Mouse (Mus musculus) hindbrain, embryonic 14.5 days (tissue): ENCODE measurements around the gene Gm2a. TPM values are rescaled to one million over a fixed set of nuclear protein-coding genes. Genes with fewer than 3 reads are reported as not detected.

ENCODE experiments used
- ATAC-seq: fragments of 200-750 bp; cut with Nextera tagmentation; 2 replicates; pipeline ENCODE4 v1.8.0; 2017; ENCODE audit warnings: moderate number of reproducible peaks, mild to moderate bottlenecking, moderate TSS enrichment, moderate library complexity; ENCODE audit not compliant: low FRiP score
- DNase-seq: peaks from one replicate; pipeline ENCODE4 v3.0.0-alpha.2; 2015; ENCODE audit warnings: low spot score
- H3K27ac ChIP-seq: fragments of 300-500 bp; sonication (generic); 2 replicates; pipeline ENCODE4 v1.5.1; 2014; ENCODE audit warnings: mild to moderate bottlenecking, moderate library complexity
- H3K27me3 ChIP-seq: fragments of 300-500 bp; sonication (generic); 2 replicates; pipeline ENCODE4 v1.6.1; 2014; ENCODE audit warnings: mild to moderate bottlenecking, low read length, mixed read lengths; ENCODE audit not compliant: control insufficient read depth, insufficient read depth
- H3K36me3 ChIP-seq: fragments of 300-500 bp; sonication (generic); replicated peaks from 2 replicates; pipeline ENCODE4 v1.6.1; 2014; ENCODE audit not compliant: control insufficient read depth, insufficient read depth
- H3K4me1 ChIP-seq: fragments of 300-500 bp; sonication (generic); replicated peaks from 2 replicates; pipeline ENCODE4 v1.6.1; 2014; ENCODE audit warnings: antibody characterized with exemption, low read length, mixed read lengths; ENCODE audit not compliant: control insufficient read depth, insufficient read depth
- H3K4me2 ChIP-seq: fragments of 300-500 bp; sonication (generic); replicated peaks from 2 replicates; pipeline ENCODE4 v1.6.1; 2014; ENCODE audit warnings: mild to moderate bottlenecking, moderate library complexity
- H3K4me3 ChIP-seq: fragments of 300-500 bp; sonication (generic); replicated peaks from 2 replicates; pipeline ENCODE4 v1.5.1; 2014; ENCODE audit warnings: mild to moderate bottlenecking, low read length
- H3K9ac ChIP-seq: fragments of 300-500 bp; sonication (generic); 2 replicates; pipeline ENCODE4 v1.6.1; 2014
- H3K9me3 ChIP-seq: fragments of 300-500 bp; sonication (generic); 2 replicates; pipeline ENCODE4 v1.6.1; 2016; ENCODE audit warnings: low read length; ENCODE audit not compliant: control insufficient read depth
- WGBS: fragments of 180-500 bp; shearing (Covaris S2); extraction: QIAGEN DNeasy Blood & Tissue Kit; methylation state at CpG from one replicate; pipeline ENCODE4 v1.1.7; 2014; 5-methylcytosine and 5-hydroxymethylcytosine counted together
- polyA plus RNA-seq: library from polyadenylated mRNA; unstranded; fragments of >200 nt; fragmentation: Nextera tagmentation; extraction: Ambion mirVana; gene quantifications from 2 replicates; pipeline ENCODE4 v1.2.1, GENCODE M21; 2014

Gm2a gene
- polyA plus RNA-seq, 1 experiment from 2014 or later: 32.9 TPM

GRCm38 (mm10) chr11:55134407-55134806, 36.5 kb downstream of the Gm2a start:
- ATAC-seq (no peak), DNase-seq (no peak)
- Histone ChIP-seq H3K4me1 (no peaks in the 10 kb centered on the region), H3K4me2 (no peak overlapping the region), H3K4me3 (no peak overlapping the region), H3K27me3 (no peaks in the 10 kb centered on the region), H3K36me3 (no peaks in the 10 kb centered on the region), H3K27ac (no peak overlapping the region), H3K9me3 (no peaks in the 10 kb centered on the region), H3K9ac (no peak overlapping the region)
- 100% methylated on average over 1 of the region's 1 CpGs for WGBS

GRCm38 (mm10) chr11:55134871-55135270, 37.0 kb downstream of the Gm2a start:
- Histone ChIP-seq H3K36me3 (no peaks in the 10 kb centered on the region), H3K4me1 (no peaks in the 10 kb centered on the region), H3K27ac (no peak overlapping the region), H3K4me2 (no peak overlapping the region), H3K27me3 (no peaks in the 10 kb centered on the region), H3K9me3 (no peaks in the 10 kb centered on the region), H3K4me3 (no peak overlapping the region), H3K9ac (no peak overlapping the region)
- no peak for DNase-seq
- no peak for ATAC-seq
- WGBS: 87% methylated on average over 5 of the region's 5 CpGs

GRCm38 (mm10) chr11:55136770-55137547, 39.0 kb downstream of the Gm2a start:
- Histone ChIP-seq H3K36me3 (no peaks in the 10 kb centered on the region), H3K9ac (no peak overlapping the region), H3K4me3 (no peak overlapping the region), H3K4me2 (no peak overlapping the region), H3K27me3 (no peaks in the 10 kb centered on the region), H3K4me1 (no peaks in the 10 kb centered on the region), H3K27ac (no peak overlapping the region), H3K9me3 (no peaks in the 10 kb centered on the region)
- WGBS: 82% methylated on average over 15 of the region's 15 CpGs
- no peak for DNase-seq
- no peak for ATAC-seq

DNA sequence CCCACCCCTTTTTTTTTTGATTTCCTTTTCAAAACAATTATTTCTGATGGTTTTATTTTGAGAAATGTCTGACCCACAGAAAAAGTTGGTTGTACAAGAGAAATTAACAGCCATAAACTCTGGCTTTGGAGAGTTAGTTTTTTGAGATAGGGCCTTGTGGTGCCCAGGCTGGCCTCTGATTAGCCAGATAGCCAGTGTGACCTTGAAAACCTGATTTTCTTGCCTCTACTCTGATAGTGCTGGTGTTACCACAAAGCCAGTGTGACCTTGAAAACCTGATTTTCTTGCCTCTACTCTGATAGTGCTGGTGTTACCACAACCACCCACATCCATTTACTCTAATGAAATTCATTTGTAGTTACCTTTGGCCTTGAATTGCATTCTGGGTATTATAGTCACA, 39.7 kb downstream of the Gm2a start:
- Histone ChIP-seq H3K36me3 (no peaks in the 10 kb centered on the region), H3K9ac (no peak overlapping the region), H3K4me1 (no peaks in the 10 kb centered on the region), H3K4me3 (no peak overlapping the region), H3K27me3 (no peaks in the 10 kb centered on the region), H3K27ac (no peak overlapping the region), H3K9me3 (no peaks in the 10 kb centered on the region), H3K4me2 (no peak overlapping the region)
- no peak for DNase-seq
- no peak for ATAC-seq

GRCm38 (mm10) chr11:55141502-55141901, 43.6 kb downstream of the Gm2a start:
- Histone ChIP-seq H3K9ac (no peak overlapping the region), H3K4me3 (no peak overlapping the region), H3K9me3 (no peaks in the 10 kb centered on the region), H3K27ac (no peak overlapping the region), H3K27me3 (no peaks in the 10 kb centered on the region), H3K4me2 (no peak overlapping the region), H3K4me1 (no peaks in the 10 kb centered on the region), H3K36me3 (no peaks in the 10 kb centered on the region)
- WGBS: 89% methylated on average over 4 of the region's 4 CpGs
- ATAC-seq (no peak), DNase-seq (no peak)

- Histone ChIP-seq H3K27me3 (no peaks in the 10 kb centered on the region), H3K4me3 (no peak overlapping the region), H3K9ac (no peak overlapping the region), H3K36me3 (no peaks in the 10 kb centered on the region), H3K27ac (no peak overlapping the region), H3K4me1 (no peaks in the 10 kb centered on the region), H3K9me3 (no peaks in the 10 kb centered on the region), H3K4me2 (no peak overlapping the region)
- 78% methylated on average over 5 of the region's 5 CpGs for WGBS
- ATAC-seq (no peak), DNase-seq (no peak)
These were observed 46.1 kb downstream of the Gm2a start for GRCm38 (mm10) chr11:55144011-55144410.

DNA sequence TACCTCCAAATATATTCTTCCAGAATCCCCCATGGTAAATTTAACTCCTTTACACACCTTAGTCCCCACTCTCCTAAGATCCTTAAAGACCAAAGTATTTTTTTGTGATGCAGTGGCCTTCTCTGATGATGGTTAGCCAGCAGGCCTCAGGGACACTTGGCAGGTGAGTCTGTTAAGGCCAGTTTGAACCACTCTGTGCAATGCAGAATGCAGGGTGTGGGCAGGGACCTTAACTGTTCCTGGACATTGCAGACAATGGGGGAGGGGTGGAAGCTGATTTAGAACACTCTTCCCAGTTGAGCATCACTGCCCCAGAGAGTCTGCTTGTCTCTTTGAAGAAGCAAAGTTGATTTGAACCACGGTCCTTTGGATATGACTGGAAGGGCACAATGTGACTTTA, 48.9 kb downstream of the Gm2a start:
- ATAC-seq (no peak), DNase-seq (no peak)
- no peak overlapping the region for H3K4me3 ChIP-seq
- WGBS: 59% methylated on average over 1 of the region's 1 CpGs
- H3K4me2 ChIP-seq: no peak overlapping the region
- no peaks in the 10 kb centered on the region for H3K36me3 ChIP-seq
- H3K27ac ChIP-seq: no peak overlapping the region
- no peak overlapping the region for H3K9ac ChIP-seq
- no peaks in the 10 kb centered on the region for H3K4me1 ChIP-seq
- no peaks in the 10 kb centered on the region for H3K9me3 ChIP-seq
- no peaks in the 10 kb centered on the region for H3K27me3 ChIP-seq

DNA sequence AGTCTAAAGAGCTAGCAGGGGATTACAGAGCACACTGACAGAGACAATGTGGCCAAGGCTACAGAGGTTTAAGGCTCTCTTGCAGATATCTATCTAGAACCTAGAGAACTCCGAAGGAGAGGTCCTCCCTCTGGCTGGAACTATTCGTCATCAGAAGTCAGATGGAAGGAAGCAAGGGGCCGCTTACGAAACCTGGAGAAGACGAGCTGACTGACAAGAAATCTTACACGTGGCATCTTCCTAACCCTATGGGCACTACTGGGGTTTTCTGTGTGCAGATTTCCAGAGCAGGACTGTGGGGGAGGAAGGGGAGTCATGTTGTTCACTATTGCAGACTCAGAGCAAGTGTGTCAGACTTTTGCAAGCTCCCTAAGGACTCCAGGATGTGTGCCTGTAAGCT, 49.5 kb downstream of the Gm2a start:
- 76% methylated on average over 6 of the region's 6 CpGs for WGBS
- H3K4me3 ChIP-seq: no peak overlapping the region
- H3K4me2 ChIP-seq: no peak overlapping the region
- no peaks in the 10 kb centered on the region for H3K4me1 ChIP-seq
- no peak for DNase-seq
- no peak overlapping the region for H3K27ac ChIP-seq
- H3K36me3 ChIP-seq: no peaks in the 10 kb centered on the region
- no peaks in the 10 kb centered on the region for H3K27me3 ChIP-seq
- no peaks in the 10 kb centered on the region for H3K9me3 ChIP-seq
- no peak for ATAC-seq
- no peak overlapping the region for H3K9ac ChIP-seq

GRCm38 (mm10) chr11:55148461-55148860, 50.5 kb downstream of the Gm2a start:
- no peaks in the 10 kb centered on the region for H3K36me3 ChIP-seq
- no peak for DNase-seq
- no peak overlapping the region for H3K4me3 ChIP-seq
- no peak for ATAC-seq
- WGBS: 88% methylated on average over 4 of the region's 4 CpGs
- H3K9me3 ChIP-seq: no peaks in the 10 kb centered on the region
- H3K4me2 ChIP-seq: no peak overlapping the region
- no peak overlapping the region for H3K9ac ChIP-seq
- H3K4me1 ChIP-seq: no peaks in the 10 kb centered on the region
- H3K27ac ChIP-seq: no peak overlapping the region
- H3K27me3 ChIP-seq: no peaks in the 10 kb centered on the region

GRCm38 (mm10) chr11:55151608-55152007, 53.7 kb downstream of the Gm2a start, which contains the start of gene Slc36a3:
TSS of gene Slc36a3 (minus strand) at chr11:55151708.
- Histone ChIP-seq H3K9me3 (no peaks in the 10 kb centered on the region), H3K4me3 (no peak within 1 kb of the TSS), H3K9ac (no peak within 1 kb of the TSS), H3K4me1 (no peaks in the 10 kb centered on the region), H3K36me3 (no peaks in the 10 kb centered on the region), H3K4me2 (no peak within 1 kb of the TSS), H3K27ac (no peak within 1 kb of the TSS), H3K27me3 (no peaks in the 10 kb centered on the region)
- DNase-seq: no peak
- WGBS: 94% methylated on average over 3 of the region's 3 CpGs
- ATAC-seq: no peak
